Mouse (Mus musculus) olfactory bulb, adult 2 months (tissue): Measurements from ENCODE around the gene Sec24d.

Experiments used
- CTCF ChIP-seq: fragments of 200-500 bp; IDR thresholded peaks from 2 replicates; pipeline ENCODE4 v1.5.1; 2012; ENCODE audit warnings: low read depth, mild to moderate bottlenecking, low read length, moderate library complexity; ENCODE audit not compliant: insufficient read depth
- POLR2A ChIP-seq: fragments of 200-500 bp; IDR thresholded peaks from 2 replicates; pipeline ENCODE4 v1.6.1; 2012; ENCODE audit warnings: mild to moderate bottlenecking, low read depth, low read length, moderate library complexity; ENCODE audit not compliant: insufficient read depth

DNA sequence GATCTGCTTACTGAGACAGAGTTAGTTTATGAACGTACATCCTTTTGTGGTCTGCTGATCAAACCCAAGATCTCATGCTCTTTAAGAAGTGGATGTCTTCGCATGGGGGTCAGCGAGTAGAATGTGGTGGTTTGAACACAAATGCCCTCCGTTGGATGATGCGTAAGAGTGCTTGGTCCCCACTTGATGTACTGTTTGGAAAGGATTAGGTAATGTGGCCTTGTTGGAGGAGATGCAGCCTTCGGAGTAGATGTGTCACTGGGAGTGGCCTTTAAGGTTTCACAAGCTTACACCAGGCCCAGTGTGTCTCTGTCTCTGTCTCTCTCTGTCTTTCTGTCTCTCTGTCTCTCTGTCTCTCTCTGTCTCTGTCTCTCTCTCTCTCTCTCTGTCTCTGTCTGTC, 40.2 kb downstream of the Sec24d start:
- TF ChIP-seq POLR2A (no peak), CTCF (no peak)
